Mouse (Mus musculus) B cell, adult (primary cell): ENCODE data around the gene Psme2. TPM values are rescaled to one million over a fixed set of nuclear protein-coding genes. Genes with fewer than 3 reads are reported as not detected.

Source experiments
- total RNA-seq: library from RNA; stranded (reverse); gene quantifications from 4 replicates; pipeline ENCODE4 v1.2.4, GENCODE M21; 2023; ENCODE audit not compliant: inconsistent age

Psme2 gene
- 270 to 386 TPM (median 320 TPM) in 4 replicates for total RNA-seq

GRCm38 (mm10) chr14:55590748-55591330 is at the start of gene Psme2:
TSS of gene Psme2 (minus strand) at chr14:55591113.

GRCm38 (mm10) chr14:55637795-55638194 is 46.9 kb upstream of the Psme2 start, which contains the start of gene Gm49378:
TSS of gene Gm49378 (minus strand) at chr14:55637895.

GRCm38 (mm10) chr14:55635523-55636007 is 44.7 kb upstream of the Psme2 start, which contains the start of gene Ipo4:
TSS of gene Ipo4 (minus strand) at chr14:55635957.

GRCm38 (mm10) chr14:55617822-55618221 is 26.9 kb upstream of the Psme2 start, which contains the start of gene Rec8:
TSS of gene Rec8 (plus strand) at chr14:55618037.

GRCm38 (mm10) chr14:55603271-55603632 is 12.3 kb upstream of the Psme2 start, which contains the start of gene Irf9:
TSS of gene Irf9 (plus strand) at chr14:55603571.

GRCm38 (mm10) chr14:55591331-55591891 is 498 bp upstream of the Psme2 start, which contains the start of gene Rnf31:
TSS of gene Rnf31 (plus strand) at chr14:55591708.

GRCm38 (mm10) chr14:55584702-55585565 is 6.0 kb downstream of the Psme2 start, which contains the start of gene Emc9:
TSS of gene Emc9 (minus strand) at chr14:55585302.

GRCm38 (mm10) chr14:55577871-55578667 is 12.8 kb downstream of the Psme2 start, which contains the start of gene Psme1:
TSS of gene Psme1 (plus strand) at chr14:55578123.

GRCm38 (mm10) chr14:55575302-55575701 is 15.6 kb downstream of the Psme2 start, which contains the start of gene Fitm1:
TSS of gene Fitm1 (plus strand) at chr14:55575617.

GRCm38 (mm10) chr14:55560202-55561073 is 30.5 kb downstream of the Psme2 start, which contains the start of gene A730061H03Rik:
TSS of gene A730061H03Rik (minus strand) at chr14:55560406.

GRCm38 (mm10) chr14:55559799-55560201 is 31.1 kb downstream of the Psme2 start, which contains the start of gene Dcaf11:
TSS of gene Dcaf11 (plus strand) at chr14:55560006.

GRCm38 (mm10) chr14:55540067-55540786 is 50.7 kb downstream of the Psme2 start, which contains the start of gene Pck2:
TSS of gene Pck2 (plus strand) at chr14:55540266.

Other genes starting within 250 kb of the Psme2 start
- gene Dhrs4, start 112.4 kb downstream of the Psme2 start, total RNA-seq: 19.5 to 36.7 TPM (median 22.7 TPM) in 4 replicates
- 4.4 to 6.7 TPM (median 5.7 TPM) in 4 replicates for gene Carmil3, start 100.5 kb downstream of the Psme2 start, total RNA-seq
- gene Cpne6, start 80.7 kb downstream of the Psme2 start, total RNA-seq: not detected in 4 replicates
- not detected in 4 replicates for gene Nrl, start 66.1 kb downstream of the Psme2 start, total RNA-seq
- gene Pck2, start 50.8 kb downstream of the Psme2 start, total RNA-seq: 44.0 to 58.0 TPM (median 50.7 TPM) in 4 replicates
- 80.8 to 92.0 TPM (median 87.8 TPM) in 4 replicates for gene Dcaf11, start 31.1 kb downstream of the Psme2 start, total RNA-seq
- 3.9 to 9.7 TPM (median 8.6 TPM) in 4 replicates for gene A730061H03Rik, start 30.7 kb downstream of the Psme2 start, total RNA-seq
- not detected in 4 replicates for gene Fitm1, start 15.5 kb downstream of the Psme2 start, total RNA-seq
- 237 to 297 TPM (median 278 TPM) in 4 replicates for gene Psme1, start 13.0 kb downstream of the Psme2 start, total RNA-seq
- gene Emc9, start 5.8 kb downstream of the Psme2 start, total RNA-seq: 4.8 to 8.4 TPM (median 7.1 TPM) in 4 replicates
- gene Rnf31, start 595 bp upstream of the Psme2 start, total RNA-seq: 98.7 to 119 TPM (median 107 TPM) in 4 replicates
- 84.6 to 115 TPM (median 102 TPM) in 4 replicates for gene Irf9, start 12.5 kb upstream of the Psme2 start, total RNA-seq
- 0.84 to 1.9 TPM (median 1.3 TPM) in 4 replicates for gene Rec8, start 26.9 kb upstream of the Psme2 start, total RNA-seq
- gene Ipo4, start 44.8 kb upstream of the Psme2 start, total RNA-seq: 42.8 to 71.0 TPM (median 59.7 TPM) in 4 replicates
- gene Gm49378, start 46.8 kb upstream of the Psme2 start, total RNA-seq: 1.2 to 6.3 TPM (median 3.5 TPM) in 4 replicates
- gene Tm9sf1, start 52.7 kb upstream of the Psme2 start, total RNA-seq: 43.5 to 50.3 TPM (median 46.2 TPM) in 4 replicates
- 2.7 to 3.3 TPM (median 3.2 TPM) in 4 replicates for gene Tssk4, start 59.1 kb upstream of the Psme2 start, total RNA-seq
- 48.6 to 57.5 TPM (median 51.4 TPM) in 4 replicates for gene Mdp1, start 69.4 kb upstream of the Psme2 start, total RNA-seq
- 21.8 to 29.4 TPM (median 27.7 TPM) in 4 replicates for gene Gmpr2, start 80.8 kb upstream of the Psme2 start, total RNA-seq
- 173 to 208 TPM (median 188 TPM) in 4 replicates for gene Nedd8, start 81.0 kb upstream of the Psme2 start, total RNA-seq
- 158 to 162 TPM (median 159 TPM) in 4 replicates for gene Tinf2, start 90.7 kb upstream of the Psme2 start, total RNA-seq
- 1.2 to 3.0 TPM (median 1.2 TPM) in 4 replicates for gene Tgm1, start 122.8 kb upstream of the Psme2 start, total RNA-seq
- 73.0 to 82.3 TPM (median 79.9 TPM) in 4 replicates for gene Rabggta, start 131.2 kb upstream of the Psme2 start, total RNA-seq
- 23.1 to 26.7 TPM (median 25.5 TPM) in 4 replicates for gene Dhrs1, start 154.6 kb upstream of the Psme2 start, total RNA-seq
- gene Nop9, start 154.6 kb upstream of the Psme2 start, total RNA-seq: 29.2 to 37.3 TPM (median 34.5 TPM) in 4 replicates
- gene Cideb, start 167.3 kb upstream of the Psme2 start, total RNA-seq: not detected in 4 replicates
- gene Ltb4r2, start 170.3 kb upstream of the Psme2 start, total RNA-seq: 0.22 to 0.84 TPM (median 0.36 TPM) in 3 of 4 replicates, not detected in the other
- not detected in 4 replicates for gene Ltb4r1, start 174.8 kb upstream of the Psme2 start, total RNA-seq
- gene Adcy4, start 193.0 kb upstream of the Psme2 start, total RNA-seq: 0.24 to 1.4 TPM (median 0.48 TPM) in 3 of 4 replicates, not detected in the other
- 86.4 to 109 TPM (median 93.4 TPM) in 4 replicates for gene Ripk3, start 197.8 kb upstream of the Psme2 start, total RNA-seq
- not detected in 4 replicates for gene Nfatc4, start 232.0 kb upstream of the Psme2 start, total RNA-seq